Mouse (Mus musculus): Measurements from ENCODE around the gene Odc1.

Gene Odc1

GRCm38 (mm10) chr12:17588906-17589612 is 44.5 kb downstream of the Odc1 start:
- no peak for DNase-seq

- DNase-seq: no peak
These were observed 46.7 kb downstream of the Odc1 start for GRCm38 (mm10) chr12:17591249-17591648.

GRCm38 (mm10) chr12:17593956-17594355 is 49.4 kb downstream of the Odc1 start:
- no peak for DNase-seq

GRCm38 (mm10) chr12:17594701-17595100 is 50.1 kb downstream of the Odc1 start:
- no peak for DNase-seq

GRCm38 (mm10) chr12:17595166-17595565 is 50.6 kb downstream of the Odc1 start:
- no peak for DNase-seq
